Mouse (Mus musculus) kidney, embryonic 15.5 days (tissue): ENCODE data around the gene Tecta. TPM values are rescaled to one million over a fixed set of nuclear protein-coding genes. Genes with fewer than 3 reads are reported as not detected.

Experiments
- microRNA-seq: library from miRNA; unstranded; fragments of <30 nt; microRNA quantifications from one replicate; pipeline ENCODE4, GENCODE M21; 2016
- polyA plus RNA-seq: library from polyadenylated mRNA; unstranded; fragments of >200 nt; fragmentation: Nextera tagmentation; extraction: Ambion mirVana; gene quantifications from 2 replicates; pipeline ENCODE4 v1.2.1, GENCODE M21; 2015

The Tecta gene
- polyA plus RNA-seq, 1 experiment from 2014 or later: 0.13 TPM

Small RNAs within 50 kb of the gene (microRNA-seq; reads per million reads assigned to microRNA genes)
- not detected for gene Gm44311

Other genes starting within 250 kb of the Tecta start
- 35.3 and 36.3 TPM in 2 replicates for gene Sc5d, start 135.7 kb downstream of the Tecta start, polyA plus RNA-seq
- gene Tbcel, start 107.9 kb upstream of the Tecta start, polyA plus RNA-seq: 5.1 and 5.2 TPM in 2 replicates